Mouse (Mus musculus) testis, postnatal 14 days (tissue): Measurements from ENCODE around the gene B3gnt2.

Source experiments
- DNase-seq: peaks from one replicate; pipeline ENCODE4 v3.0.0; 2021; ENCODE audit warnings: low spot score

The B3gnt2 gene

GRCm38 (mm10) chr11:22815143-22815542 lies 45.6 kb downstream of the B3gnt2 start:
- DNase-seq = no peak

DNA sequence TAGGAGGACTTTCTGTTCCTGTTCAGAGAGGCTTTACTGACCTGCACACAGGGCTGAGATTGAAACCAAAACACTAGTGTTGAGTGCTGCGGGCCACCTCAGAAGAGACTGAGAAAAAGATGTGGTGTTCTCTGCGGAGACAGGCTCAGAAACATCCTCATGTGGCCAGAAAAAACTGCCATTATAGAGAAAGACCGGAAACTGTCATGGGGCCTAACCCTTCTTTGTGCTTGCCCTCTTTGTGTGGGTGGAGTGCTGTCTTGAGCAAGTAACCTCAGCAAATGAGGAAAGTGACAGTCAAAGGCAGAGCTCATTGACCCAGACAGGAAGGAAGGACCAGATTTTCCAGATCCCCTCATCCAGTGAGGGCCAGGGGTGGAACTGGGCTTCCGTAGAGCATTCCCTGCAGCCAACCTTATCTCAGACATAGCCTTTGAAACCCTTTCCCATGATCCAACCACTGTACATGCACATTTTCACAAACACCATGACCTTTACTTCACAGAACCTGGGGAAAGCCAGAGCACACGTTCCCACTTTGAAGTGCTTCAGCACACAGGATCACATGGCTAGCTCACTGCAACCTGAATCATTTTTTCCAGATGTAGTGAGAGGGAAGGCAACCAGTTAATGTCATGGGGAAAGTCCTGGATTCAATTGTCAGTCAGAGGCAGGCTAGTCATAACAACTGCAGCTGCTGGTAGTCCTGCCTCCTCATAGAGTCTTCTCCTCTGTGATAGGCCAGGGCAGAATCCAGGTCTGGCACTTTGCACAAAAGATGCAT lies 46.6 kb downstream of the B3gnt2 start:
- no peak for DNase-seq

GRCm38 (mm10) chr11:22813427-22813826 lies 47.3 kb downstream of the B3gnt2 start:
- no peak for DNase-seq

GRCm38 (mm10) chr11:22811413-22811812 lies 49.3 kb downstream of the B3gnt2 start:
- no peak for DNase-seq

GRCm38 (mm10) chr11:22809465-22810096 lies 51.2 kb downstream of the B3gnt2 start:
- no peak for DNase-seq

DNA sequence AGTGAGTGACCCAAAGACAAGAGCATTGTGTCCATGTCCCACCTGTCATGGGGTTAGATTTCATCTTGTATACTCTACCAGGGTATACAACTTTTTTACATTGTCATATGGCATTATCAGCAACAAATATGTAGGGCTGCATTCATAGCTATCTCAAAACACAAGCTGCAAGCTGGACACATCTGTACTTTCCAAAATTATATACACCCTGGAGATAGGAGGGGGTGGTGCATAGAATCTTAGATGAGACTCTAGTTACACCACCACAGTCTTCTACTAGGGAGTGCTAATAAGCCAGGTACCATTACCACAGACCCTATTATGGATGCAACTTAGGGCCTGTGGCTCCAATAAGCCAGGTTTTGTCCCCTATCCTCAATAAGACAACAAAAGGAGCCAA lies 52.7 kb downstream of the B3gnt2 start:
- DNase-seq = no peak

DNA sequence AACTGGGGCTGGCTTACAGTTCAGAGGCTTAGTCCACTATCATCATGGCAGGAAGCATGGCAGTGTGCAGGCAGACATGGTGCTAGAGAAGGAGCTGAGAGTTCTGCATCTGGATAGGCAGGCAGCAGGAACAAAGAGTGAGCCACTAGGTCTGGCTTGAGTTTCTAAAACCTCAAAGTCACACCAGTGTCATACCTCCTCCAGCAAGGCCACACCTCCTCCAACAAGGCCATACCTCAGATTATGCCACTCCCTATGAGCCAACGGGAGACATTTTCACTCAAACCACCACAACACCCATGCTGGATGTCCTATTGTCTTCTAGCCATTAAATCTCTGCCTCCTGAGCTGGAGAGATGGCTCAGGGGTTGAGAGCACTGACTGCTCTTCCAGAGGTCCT lies 55.6 kb downstream of the B3gnt2 start:
- DNase-seq = no peak

DNA sequence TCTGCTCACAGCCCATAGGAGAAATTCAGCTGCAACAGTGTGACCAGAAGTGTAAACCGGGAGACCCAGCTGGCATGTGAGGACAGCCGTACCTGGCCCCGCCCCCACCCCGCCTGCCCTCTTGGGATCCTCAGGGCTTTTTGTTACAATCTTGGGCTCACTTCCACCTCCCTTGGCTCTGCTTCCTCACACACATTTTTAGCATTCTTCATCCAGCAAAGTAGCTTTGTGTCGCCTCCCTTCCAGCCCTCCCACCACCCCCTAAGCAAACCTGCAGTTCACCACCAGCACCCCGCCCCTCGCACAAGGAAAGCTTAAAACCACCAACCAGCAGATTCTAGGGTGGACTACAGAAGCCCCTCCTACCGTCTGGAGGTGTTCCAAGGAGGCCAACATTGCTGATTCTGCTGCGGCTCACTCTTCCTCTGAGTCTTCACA lies 60.8 kb downstream of the B3gnt2 start:
- DNase-seq = peak; percentile 33

- DNase-seq = no peak
These were observed 61.8 kb downstream of the B3gnt2 start for GRCm38 (mm10) chr11:22798916-22799315.

DNA sequence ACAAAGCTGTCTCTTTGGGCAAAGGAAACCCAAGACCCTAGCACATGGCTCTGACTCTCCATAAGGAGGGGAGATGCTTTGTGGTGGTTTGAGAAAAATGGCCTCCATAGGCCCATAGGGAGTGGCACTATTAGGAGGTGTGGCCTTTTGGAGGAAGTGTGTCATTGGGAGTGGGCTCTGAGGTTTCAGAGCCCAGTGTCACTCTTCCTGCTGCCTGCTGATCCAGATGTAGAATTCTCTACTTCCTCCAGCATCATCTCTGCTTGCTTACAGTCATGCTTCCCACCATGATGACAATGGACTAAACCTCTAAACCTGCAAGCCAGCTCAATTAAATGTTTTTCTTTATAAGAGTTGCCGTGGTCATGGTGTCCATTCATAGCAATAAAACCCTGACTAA lies 66.0 kb downstream of the B3gnt2 start:
- DNase-seq = no peak

DNA sequence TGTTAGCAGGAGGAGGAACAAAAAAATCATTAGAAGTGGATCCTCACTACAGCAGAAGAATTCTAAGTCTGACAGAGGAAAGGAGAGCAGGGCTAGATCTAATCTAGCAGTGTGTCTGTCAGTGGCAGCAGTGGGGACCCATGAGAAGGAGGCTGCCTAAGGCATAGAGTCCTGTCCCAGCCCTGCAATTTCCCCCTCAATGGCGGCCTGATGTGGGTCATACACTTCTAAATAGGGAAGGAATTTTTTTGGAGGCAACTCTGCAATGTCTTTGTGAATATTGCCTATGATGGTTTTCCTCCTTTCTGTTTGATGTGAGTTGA lies 66.9 kb downstream of the B3gnt2 start:
- DNase-seq = no peak

GRCm38 (mm10) chr11:22793176-22793880 lies 67.4 kb downstream of the B3gnt2 start:
- no peak for DNase-seq

DNA sequence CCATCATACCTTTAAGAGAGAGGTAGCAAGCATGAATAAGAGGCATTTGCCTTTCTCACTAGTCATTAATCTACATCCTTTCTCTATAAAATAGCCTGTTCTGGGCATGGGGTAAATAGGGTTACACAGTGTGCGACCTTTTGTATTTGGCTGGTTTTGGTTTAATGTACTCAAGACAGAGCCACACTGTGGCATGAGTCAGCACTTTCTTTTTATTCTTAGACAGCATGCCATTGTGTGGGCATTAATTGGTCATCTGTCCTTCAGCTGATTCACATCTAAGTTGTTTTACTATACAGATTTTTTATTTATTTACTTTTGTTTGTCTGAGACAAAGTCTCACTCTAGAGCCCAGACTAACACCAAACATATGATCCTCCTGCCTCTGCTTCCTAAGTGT lies 68.6 kb downstream of the B3gnt2 start:
- DNase-seq = no peak

DNA sequence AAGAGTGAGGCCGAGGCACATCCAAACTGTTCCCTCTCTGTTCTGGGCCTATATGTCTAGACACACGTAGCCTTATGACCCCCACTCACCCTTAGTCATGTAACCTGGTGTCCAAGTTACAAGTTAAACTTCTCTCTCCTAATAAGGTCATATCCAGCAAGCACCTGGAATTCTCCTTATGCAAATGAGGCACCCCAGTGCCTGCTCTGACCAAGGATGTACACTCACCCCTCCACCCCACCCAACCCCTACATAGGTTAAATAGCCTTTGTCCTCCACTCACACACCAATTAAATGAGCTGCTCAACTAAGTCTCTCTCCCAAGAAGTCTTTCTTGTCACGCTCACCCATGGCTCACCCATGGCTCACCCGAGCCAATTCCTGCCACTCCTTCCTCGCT lies 69.0 kb downstream of the B3gnt2 start:
- no peak for DNase-seq

DNA sequence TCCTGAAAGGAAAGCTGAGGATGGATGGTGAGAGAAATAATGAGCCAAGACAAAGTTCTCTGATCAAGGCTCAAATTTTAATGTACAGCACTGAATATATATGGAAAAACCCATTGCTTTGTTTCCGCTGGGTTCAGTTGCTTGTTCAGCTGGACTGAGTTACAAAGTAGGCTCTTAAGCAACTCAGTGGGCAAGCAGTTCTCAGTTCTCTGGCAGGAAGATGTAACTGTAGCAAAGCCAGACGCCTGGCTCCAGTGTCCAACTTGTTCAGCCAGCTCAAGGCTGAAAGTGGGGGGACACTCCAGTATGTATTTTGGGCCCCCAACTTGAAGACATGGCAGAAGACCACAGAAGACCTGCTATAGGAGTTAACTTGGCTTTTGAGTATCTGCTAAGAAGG lies 72.9 kb downstream of the B3gnt2 start:
- no peak for DNase-seq

DNA sequence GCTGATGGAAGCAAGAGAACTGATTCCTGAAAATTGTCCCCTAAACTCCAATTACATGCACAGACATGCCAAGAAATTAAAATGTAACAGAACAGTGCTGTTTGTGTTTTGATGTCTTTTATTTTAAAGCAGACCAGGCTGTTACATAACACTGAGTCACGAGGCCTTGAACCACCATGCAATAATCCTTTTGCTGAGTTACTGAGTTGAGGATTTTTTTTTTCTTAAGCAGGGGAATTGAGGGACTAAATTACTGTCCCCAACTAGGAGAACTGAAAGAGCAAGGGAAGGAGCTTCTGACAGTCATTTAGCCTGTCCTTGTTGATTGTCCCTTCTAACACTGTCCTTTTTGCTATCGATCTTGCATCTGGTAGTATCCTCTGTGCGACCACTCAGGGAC lies 76.3 kb downstream of the B3gnt2 start:
- DNase-seq = no peak

GRCm38 (mm10) chr11:22782705-22783124 lies 78.0 kb downstream of the B3gnt2 start:
- DNase-seq = no peak

DNA sequence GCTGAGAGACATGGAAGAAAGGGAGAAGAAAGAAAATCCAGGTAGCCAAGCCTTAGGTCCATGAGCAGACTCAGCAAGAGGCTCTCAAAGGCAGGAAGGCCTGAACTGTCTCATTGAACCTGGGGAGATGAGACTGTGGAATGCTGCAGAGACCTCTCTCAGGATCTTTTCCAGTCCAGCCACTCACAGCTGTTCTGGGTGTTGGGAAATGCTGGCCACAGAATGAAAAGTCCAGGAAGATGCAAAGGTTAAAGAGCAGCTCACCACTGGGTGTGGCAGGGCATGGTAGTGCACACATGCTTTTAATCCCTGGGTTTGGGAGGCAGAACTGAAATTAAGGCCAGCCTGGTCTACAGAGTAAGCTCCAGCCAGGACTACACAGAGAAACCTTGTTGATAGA lies 79.6 kb downstream of the B3gnt2 start:
- no peak for DNase-seq

DNA sequence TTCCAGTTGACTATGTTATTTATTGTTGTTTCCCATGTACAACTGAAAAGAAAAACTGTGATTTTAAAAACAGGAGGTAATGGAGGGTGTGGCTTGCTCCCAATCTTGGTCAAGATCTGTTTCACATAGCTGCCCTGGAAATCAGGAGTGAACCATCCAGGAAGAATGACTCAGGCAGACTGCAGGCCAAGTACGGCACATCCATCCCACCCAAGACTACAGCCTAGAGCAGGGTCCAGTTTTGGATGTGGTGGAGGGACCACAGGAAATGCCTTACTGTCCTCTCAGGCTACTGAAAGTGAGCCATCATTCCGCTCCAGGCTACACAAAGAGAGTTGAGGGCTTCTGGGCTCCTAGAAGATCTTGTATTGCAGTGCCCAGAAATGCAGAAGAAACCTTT lies 80.0 kb downstream of the B3gnt2 start:
- no peak for DNase-seq

GRCm38 (mm10) chr11:22779821-22780551 lies 80.8 kb downstream of the B3gnt2 start:
- no peak for DNase-seq

DNA sequence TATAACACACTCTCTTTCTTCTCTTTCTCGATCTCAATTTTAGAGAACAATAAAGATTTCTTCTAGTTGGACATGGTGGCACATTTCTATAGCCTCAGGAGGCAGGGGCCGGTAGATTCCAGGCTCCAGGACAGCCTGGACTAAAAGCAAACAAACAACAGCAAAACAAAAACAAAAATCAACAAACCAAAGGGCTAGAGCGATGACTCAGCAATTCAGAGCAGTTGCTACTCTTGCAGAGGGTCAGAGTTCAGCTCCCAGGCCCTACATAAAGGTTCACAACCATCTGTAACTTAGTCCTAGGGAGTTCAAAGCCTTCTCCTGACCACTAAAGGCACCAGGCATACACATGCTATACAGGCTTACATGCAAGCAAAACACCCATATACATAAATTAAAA lies 82.2 kb downstream of the B3gnt2 start:
- no peak for DNase-seq

- no peak for DNase-seq
These were observed 83.2 kb downstream of the B3gnt2 start for GRCm38 (mm10) chr11:22777531-22777930.

GRCm38 (mm10) chr11:22774821-22775220 lies 85.9 kb downstream of the B3gnt2 start:
- no peak for DNase-seq
